Mouse (Mus musculus) heart, embryonic 14.5 days (tissue): Measurements from ENCODE around the gene Cers1. TPM values are rescaled to one million over a fixed set of nuclear protein-coding genes. Genes with fewer than 3 reads are reported as not detected.

Experiments
- ATAC-seq: fragments of 200-750 bp; cut with Nextera tagmentation; 2 replicates; pipeline ENCODE4 v1.8.0; 2017; ENCODE audit warnings: low read depth, moderate TSS enrichment; ENCODE audit not compliant: insufficient number of reproducible peaks, insufficient read depth, low FRiP score
- H3K27ac ChIP-seq, 2 experiments: fragments of 200-500 bp in 1 of 2; fragments of 300-500 bp in 1 of 2; sonication (generic) in 1 of 2; replicated peaks in 1 of 2; 2 replicates each; pipeline ENCODE4 v1.5.1; 2012 to 2014; ENCODE audit warnings: low read depth in 2 of 2, low read length in 2 of 2, control low read depth in 1 of 2, mild to moderate bottlenecking in 1 of 2, mixed read lengths in 1 of 2; ENCODE audit not compliant: control insufficient read depth in 1 of 2, insufficient read depth in 1 of 2
- H3K27me3 ChIP-seq: fragments of 300-500 bp; sonication (generic); 2 replicates; pipeline ENCODE4 v1.6.1; 2014; ENCODE audit warnings: mild to moderate bottlenecking, low read length, control low read depth; ENCODE audit not compliant: control insufficient read depth, insufficient read depth
- H3K36me3 ChIP-seq: fragments of 300-500 bp; sonication (generic); 2 replicates; pipeline ENCODE4 v1.6.1; 2014; ENCODE audit warnings: mild to moderate bottlenecking, control low read depth, low read length, mixed read lengths; ENCODE audit not compliant: control insufficient read depth, insufficient read depth
- H3K4me1 ChIP-seq, 2 experiments: fragments of 200-500 bp in 1 of 2; fragments of 300-500 bp in 1 of 2; sonication (generic) in 1 of 2; 2 replicates each; pipeline ENCODE4 v1.6.1; 2012 to 2014; ENCODE audit warnings: low read length in 2 of 2, control low read depth in 1 of 2, mixed read lengths in 1 of 2; ENCODE audit not compliant: control insufficient read depth in 2 of 2, insufficient read depth in 2 of 2
- H3K4me2 ChIP-seq: fragments of 300-500 bp; sonication (generic); 2 replicates; pipeline ENCODE4 v1.6.1; 2014; ENCODE audit warnings: mild to moderate bottlenecking, low read length
- H3K4me3 ChIP-seq, 2 experiments: fragments of 200-500 bp in 1 of 2; fragments of 300-500 bp in 1 of 2; sonication (generic) in 1 of 2; 2 replicates each; pipeline ENCODE4 v1.5.1; 2012 to 2014; ENCODE audit warnings: low read length in 2 of 2, mild to moderate bottlenecking in 2 of 2, control low read depth in 1 of 2, low read depth in 1 of 2, moderate library complexity in 1 of 2; ENCODE audit not compliant: control insufficient read depth in 1 of 2, insufficient read depth in 1 of 2
- H3K9ac ChIP-seq: fragments of 300-500 bp; sonication (generic); 2 replicates; pipeline ENCODE4 v1.6.1; 2014; ENCODE audit warnings: mild to moderate bottlenecking, low read length
- H3K9me3 ChIP-seq: fragments of 300-500 bp; sonication (generic); 2 replicates; pipeline ENCODE4 v1.6.1; 2016; ENCODE audit warnings: low read length, control low read depth; ENCODE audit not compliant: control insufficient read depth
- WGBS: fragments of 180-500 bp; shearing (Covaris S2); extraction: QIAGEN DNeasy Blood & Tissue Kit; methylation state at CpG from one replicate; pipeline ENCODE4 v1.1.7; 2014; 5-methylcytosine and 5-hydroxymethylcytosine counted together
- polyA plus RNA-seq: library from polyadenylated mRNA; unstranded; fragments of >200 nt; fragmentation: Nextera tagmentation; extraction: Ambion mirVana; gene quantifications from 2 replicates; pipeline ENCODE4 v1.2.1, GENCODE M21; 2014

Gene Cers1
- polyA plus RNA-seq, 1 experiment from 2014 or later: 2.3 TPM

- Histone ChIP-seq H3K9ac (peak overlapping the region; percentile 98), H3K4me3 (peak overlapping the region; percentile 80 to 99), H3K36me3 (peaks cover 25% of the 10 kb centered on the region), H3K9me3 (no peaks in the 10 kb centered on the region), H3K4me2 (peak overlapping the region; percentile 99), H3K27me3 (no peaks in the 10 kb centered on the region), H3K4me1 (peaks cover 27 to 34% of the 10 kb centered on the region in 2 experiments), H3K27ac (peak overlapping the region in 1 of 2 experiments; percentile 88; a peak in 2 of 4 replicates)
- peak; percentile 27 for ATAC-seq
- under 1% methylated on average over 58 of the region's 64 CpGs for WGBS
Measured at GRCm38 (mm10) chr8:70352657-70353151, 37.1 kb downstream of the Cers1 start.

- peak within 1 kb of the TSS; percentile 99 for H3K4me2 ChIP-seq
- under 1% methylated on average over 66 of the region's 69 CpGs for WGBS
- no peaks in the 10 kb centered on the region for H3K27me3 ChIP-seq
- H3K27ac ChIP-seq: peak within 1 kb of the TSS; percentile 65 to 88
- peak; percentile 87 for ATAC-seq
- peak within 1 kb of the TSS; percentile 98 for H3K9ac ChIP-seq
- H3K4me1 ChIP-seq: peaks cover 27 to 34% of the 10 kb centered on the region in 2 experiments
- peaks cover 21% of the 10 kb centered on the region for H3K36me3 ChIP-seq
- no peaks in the 10 kb centered on the region for H3K9me3 ChIP-seq
- peak within 1 kb of the TSS; percentile 80 to 99 for H3K4me3 ChIP-seq
Measured at GRCm38 (mm10) chr8:70353194-70353817, 37.7 kb downstream of the Cers1 start, which contains the start of gene Upf1. Gene Upf1 (minus strand): TSS chr8:70353278.

GRCm38 (mm10) chr8:70354004-70354403 lies 38.4 kb downstream of the Cers1 start:
- 61% methylated on average over 4 of the region's 4 CpGs for WGBS
- Histone ChIP-seq H3K4me1 (peaks cover 25 to 34% of the 10 kb centered on the region in 2 experiments), H3K9ac (peak overlapping the region; percentile 71), H3K27ac (peak overlapping the region in 1 of 2 experiments; percentile 68; a peak in 1 of 4 replicates), H3K36me3 (peaks cover 14% of the 10 kb centered on the region), H3K9me3 (no peaks in the 10 kb centered on the region), H3K4me2 (peak overlapping the region; percentile 78), H3K27me3 (no peaks in the 10 kb centered on the region), H3K4me3 (peak overlapping the region in 1 of 2 experiments; percentile 99; a peak in 2 of 4 replicates)
- no peak for ATAC-seq

- H3K4me1 ChIP-seq: peaks cover 20 to 21% of the 10 kb centered on the region in 2 experiments
- no peaks in the 10 kb centered on the region for H3K36me3 ChIP-seq
- no peak overlapping the region for H3K9ac ChIP-seq
- H3K4me3 ChIP-seq: no peak overlapping the region
- no peaks in the 10 kb centered on the region for H3K9me3 ChIP-seq
- H3K4me2 ChIP-seq: no peak overlapping the region
- no peak overlapping the region for H3K27ac ChIP-seq
- ATAC-seq: no peak
- H3K27me3 ChIP-seq: no peaks in the 10 kb centered on the region
- WGBS: 78% methylated on average over 1 of the region's 1 CpGs
Measured at GRCm38 (mm10) chr8:70356111-70356510, 40.5 kb downstream of the Cers1 start.

GRCm38 (mm10) chr8:70359411-70359810 lies 43.8 kb downstream of the Cers1 start:
- Histone ChIP-seq H3K4me2 (no peak overlapping the region), H3K4me1 (peaks cover 0 to 2% of the 10 kb centered on the region in 2 experiments; a peak in 1 of 4 replicates), H3K9me3 (no peaks in the 10 kb centered on the region), H3K9ac (no peak overlapping the region), H3K27ac (no peak overlapping the region), H3K27me3 (no peaks in the 10 kb centered on the region), H3K4me3 (no peak overlapping the region), H3K36me3 (no peaks in the 10 kb centered on the region)
- WGBS: 11% methylated on average over 3 of the region's 3 CpGs
- no peak for ATAC-seq

- ATAC-seq: no peak
- WGBS: 49% methylated on average over 4 of the region's 4 CpGs
- Histone ChIP-seq H3K4me2 (no peak overlapping the region), H3K9me3 (no peaks in the 10 kb centered on the region), H3K27me3 (no peaks in the 10 kb centered on the region), H3K4me3 (no peak overlapping the region), H3K4me1 (peaks cover 0 to 2% of the 10 kb centered on the region in 2 experiments; a peak in 1 of 4 replicates), H3K27ac (no peak overlapping the region), H3K9ac (no peak overlapping the region), H3K36me3 (no peaks in the 10 kb centered on the region)
Measured at GRCm38 (mm10) chr8:70360769-70361168, 45.2 kb downstream of the Cers1 start.

GRCm38 (mm10) chr8:70361484-70362032 lies 46.0 kb downstream of the Cers1 start:
- no peak overlapping the region for H3K27ac ChIP-seq
- H3K36me3 ChIP-seq: no peaks in the 10 kb centered on the region
- H3K9me3 ChIP-seq: no peaks in the 10 kb centered on the region
- no peak overlapping the region for H3K9ac ChIP-seq
- H3K27me3 ChIP-seq: no peaks in the 10 kb centered on the region
- ATAC-seq: no peak
- H3K4me2 ChIP-seq: no peak overlapping the region
- WGBS: 65% methylated on average over 10 of the region's 10 CpGs
- peaks cover 0 to 2% of the 10 kb centered on the region in 2 experiments; a peak in 1 of 4 replicates for H3K4me1 ChIP-seq
- H3K4me3 ChIP-seq: no peak overlapping the region
